Mouse (Mus musculus) stomach, postnatal 0 days (tissue): ENCODE results near the gene Upp2.

Experiments used
- CTCF ChIP-seq: IDR thresholded peaks from 2 replicates; pipeline ENCODE4 v1.5.1; 2016; ENCODE audit warnings: antibody characterized with exemption, low read depth, mild to moderate bottlenecking, moderate library complexity
- EP300 ChIP-seq: optimal IDR thresholded peaks from 2 replicates; pipeline ENCODE3; 2016; ENCODE audit warnings: antibody characterized with exemption

- TF ChIP-seq CTCF (peak; percentile 28), EP300 (no peak)
These were observed 143.1 kb downstream of the Upp2 start for GRCm38 (mm10) chr2:58710234-58710633.
